Mouse (Mus musculus): Measurements from ENCODE around the gene Letmd1.

GRCm38 (mm10) chr15:100515121-100515520 lies 46.3 kb downstream of the Letmd1 start:
- no peak for TF ChIP-seq POLR2A (IDR thresholded peaks at IDR 0.05; ENCODE audit: low read depth, low read length)
- no peak for TF ChIP-seq CTCF (IDR thresholded peaks at IDR 0.05; ENCODE audit: extremely low read depth, insufficient read depth, insufficient read length, insufficient replicate concordance)
